Mouse (Mus musculus): ENCODE data around the gene Calcrl. TPM values are rescaled to one million over a fixed set of nuclear protein-coding genes. Genes with fewer than 3 reads are reported as not detected.
A peak's percentile ranks its signal among the peaks of the same experiment; 100 is the strongest.

Calcrl gene
- polyA plus RNA-seq, 1 experiment from 2014 or later, result 18.2 TPM

GRCm38 (mm10) chr2:84459651-84460177 is 34.5 kb upstream of the Calcrl start:
- ATAC-seq (ENCODE audit: low FRiP score, low TSS enrichment), result no peak
- Histone ChIP-seq H3K4me2 (replicated peaks; ENCODE audit: low read depth) (no peak overlapping the region), H3K9me3 (ENCODE audit: control insufficient read depth, low read length) (no peaks in the 10 kb centered on the region), H3K27me3 (ENCODE audit: control insufficient read depth, insufficient read depth, low read length) (no peaks in the 10 kb centered on the region), H3K36me3 (ENCODE audit: control insufficient read depth, insufficient read depth, low read length) (no peaks in the 10 kb centered on the region), H3K27ac (replicated peaks) (no peak overlapping the region), H3K4me3 (ENCODE audit: low read depth, low read length) (no peak overlapping the region), H3K4me1 (replicated peaks; ENCODE audit: control insufficient read depth, insufficient read depth) (no peaks in the 10 kb centered on the region), H3K9ac (ENCODE audit: low read length) (no peak overlapping the region)
- TF ChIP-seq CTCF (IDR thresholded peaks at IDR 0.05; ENCODE audit: low read depth) (no peak), EP300 (optimal IDR thresholded peaks at IDR 0.05) (no peak)
- WGBS, result 46% methylated on average over 11 of the region's 11 CpGs
- no peak for DNase-seq (ENCODE audit: low spot score)

GRCm38 (mm10) chr2:84457221-84457620 is 32.0 kb upstream of the Calcrl start:
- DNase-seq (ENCODE audit: low spot score) (no peak), ATAC-seq (ENCODE audit: low FRiP score, low TSS enrichment) (no peak)
- Histone ChIP-seq H3K27ac (replicated peaks) (no peak overlapping the region), H3K36me3 (ENCODE audit: control insufficient read depth, insufficient read depth, low read length) (no peaks in the 10 kb centered on the region), H3K4me3 (ENCODE audit: low read depth, low read length) (no peak overlapping the region), H3K9ac (ENCODE audit: low read length) (no peak overlapping the region), H3K4me2 (replicated peaks; ENCODE audit: low read depth) (no peak overlapping the region), H3K4me1 (replicated peaks; ENCODE audit: control insufficient read depth, insufficient read depth) (no peaks in the 10 kb centered on the region), H3K9me3 (ENCODE audit: control insufficient read depth, low read length) (no peaks in the 10 kb centered on the region), H3K27me3 (ENCODE audit: control insufficient read depth, insufficient read depth, low read length) (no peaks in the 10 kb centered on the region)
- no peak for TF ChIP-seq EP300 (optimal IDR thresholded peaks at IDR 0.05)
- no peak for TF ChIP-seq CTCF (IDR thresholded peaks at IDR 0.05; ENCODE audit: low read depth)
- WGBS, result 76% methylated on average over 6 of the region's 6 CpGs

- Histone ChIP-seq H3K9me3 (ENCODE audit: control insufficient read depth, low read length) (no peaks in the 10 kb centered on the region), H3K4me2 (replicated peaks; ENCODE audit: low read depth) (no peak overlapping the region), H3K4me1 (replicated peaks; ENCODE audit: control insufficient read depth, insufficient read depth) (no peaks in the 10 kb centered on the region), H3K27me3 (ENCODE audit: control insufficient read depth, insufficient read depth, low read length) (no peaks in the 10 kb centered on the region), H3K4me3 (ENCODE audit: low read depth, low read length) (no peak overlapping the region), H3K27ac (replicated peaks) (no peak overlapping the region), H3K36me3 (ENCODE audit: control insufficient read depth, insufficient read depth, low read length) (no peaks in the 10 kb centered on the region), H3K9ac (ENCODE audit: low read length) (no peak overlapping the region)
- TF ChIP-seq CTCF (IDR thresholded peaks at IDR 0.05; ENCODE audit: low read depth) (peak; percentile 93), EP300 (optimal IDR thresholded peaks at IDR 0.05) (no peak)
- DNase-seq (ENCODE audit: low spot score), result peak; percentile 41
- WGBS, result 8% methylated on average over 5 of the region's 5 CpGs
- ATAC-seq (ENCODE audit: low FRiP score, low TSS enrichment), result peak; percentile 71; the same call in 1 of the 2 replicates
Measured at GRCm38 (mm10) chr2:84455236-84455799, 30.1 kb upstream of the Calcrl start.

GRCm38 (mm10) chr2:84454551-84455235 is 29.5 kb upstream of the Calcrl start:
- Histone ChIP-seq H3K27ac (replicated peaks) (no peak overlapping the region), H3K27me3 (ENCODE audit: control insufficient read depth, insufficient read depth, low read length) (no peaks in the 10 kb centered on the region), H3K4me2 (replicated peaks; ENCODE audit: low read depth) (no peak overlapping the region), H3K4me3 (ENCODE audit: low read depth, low read length) (no peak overlapping the region), H3K9ac (ENCODE audit: low read length) (no peak overlapping the region), H3K36me3 (ENCODE audit: control insufficient read depth, insufficient read depth, low read length) (no peaks in the 10 kb centered on the region), H3K4me1 (replicated peaks; ENCODE audit: control insufficient read depth, insufficient read depth) (no peaks in the 10 kb centered on the region), H3K9me3 (ENCODE audit: control insufficient read depth, low read length) (no peaks in the 10 kb centered on the region)
- ATAC-seq (ENCODE audit: low FRiP score, low TSS enrichment) (no peak), DNase-seq (ENCODE audit: low spot score) (no peak)
- WGBS, result 57% methylated on average over 10 of the region's 10 CpGs
- TF ChIP-seq CTCF (IDR thresholded peaks at IDR 0.05; ENCODE audit: low read depth) (no peak), EP300 (optimal IDR thresholded peaks at IDR 0.05) (no peak)

DNA sequence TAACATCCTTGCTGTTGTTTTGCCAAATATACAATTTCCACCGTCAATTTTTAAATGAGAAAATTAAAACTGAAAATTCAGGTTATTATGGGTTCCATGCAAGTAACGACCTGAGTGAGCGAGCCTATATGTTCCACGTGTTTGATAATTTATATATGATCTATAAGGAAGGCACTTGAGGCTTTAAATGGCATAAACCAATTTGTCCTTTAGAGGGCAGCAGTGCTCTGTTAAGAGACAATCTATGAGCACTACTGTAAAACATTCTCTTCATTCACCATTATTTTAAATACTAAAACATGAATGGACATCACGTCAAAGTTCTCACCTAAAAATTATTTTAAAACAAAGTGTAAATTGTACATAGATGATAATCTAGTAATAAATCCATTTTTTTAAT is 28.8 kb upstream of the Calcrl start:
- Histone ChIP-seq H3K4me2 (replicated peaks; ENCODE audit: low read depth) (no peak overlapping the region), H3K9ac (ENCODE audit: low read length) (no peak overlapping the region), H3K27me3 (ENCODE audit: control insufficient read depth, insufficient read depth, low read length) (no peaks in the 10 kb centered on the region), H3K4me3 (ENCODE audit: low read depth, low read length) (no peak overlapping the region), H3K4me1 (replicated peaks; ENCODE audit: control insufficient read depth, insufficient read depth) (no peaks in the 10 kb centered on the region), H3K9me3 (ENCODE audit: control insufficient read depth, low read length) (no peaks in the 10 kb centered on the region), H3K36me3 (ENCODE audit: control insufficient read depth, insufficient read depth, low read length) (no peaks in the 10 kb centered on the region), H3K27ac (replicated peaks) (no peak overlapping the region)
- 0 out of 2 replicates have a peak, but pooled peaks have one; percentile 47 for ATAC-seq (ENCODE audit: low FRiP score, low TSS enrichment)
- 11% methylated on average over 5 of the region's 5 CpGs for WGBS
- TF ChIP-seq CTCF (IDR thresholded peaks at IDR 0.05; ENCODE audit: low read depth) (peak; percentile 84), EP300 (optimal IDR thresholded peaks at IDR 0.05) (no peak)
- no peak for DNase-seq (ENCODE audit: low spot score)

DNA sequence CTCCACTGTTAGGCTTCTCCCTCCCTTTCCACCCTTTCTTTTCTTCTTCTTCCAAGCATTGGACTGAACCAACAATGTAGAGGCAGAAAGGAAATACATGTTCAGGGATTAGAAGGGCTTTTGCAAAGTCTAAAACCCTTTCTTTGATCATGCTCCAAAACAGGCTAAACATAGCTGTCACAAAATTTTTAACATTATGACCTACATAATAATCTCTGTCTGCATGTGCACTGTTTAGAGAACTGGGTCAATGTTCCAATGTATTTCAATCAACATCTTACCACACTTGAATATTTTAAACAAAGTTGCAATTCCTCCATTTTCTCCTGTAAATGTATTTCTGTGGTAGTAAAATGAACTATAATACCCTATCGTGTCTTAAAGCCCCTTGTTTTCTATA is 20.3 kb upstream of the Calcrl start:
- Histone ChIP-seq H3K27me3 (ENCODE audit: control insufficient read depth, insufficient read depth, low read length) (no peaks in the 10 kb centered on the region), H3K4me3 (ENCODE audit: low read depth, low read length) (no peak overlapping the region), H3K4me2 (replicated peaks; ENCODE audit: low read depth) (no peak overlapping the region), H3K4me1 (replicated peaks; ENCODE audit: control insufficient read depth, insufficient read depth) (no peaks in the 10 kb centered on the region), H3K27ac (replicated peaks) (no peak overlapping the region), H3K9me3 (ENCODE audit: control insufficient read depth, low read length) (no peaks in the 10 kb centered on the region), H3K9ac (ENCODE audit: low read length) (no peak overlapping the region), H3K36me3 (ENCODE audit: control insufficient read depth, insufficient read depth, low read length) (no peaks in the 10 kb centered on the region)
- ATAC-seq (ENCODE audit: low FRiP score, low TSS enrichment) (no peak), DNase-seq (ENCODE audit: low spot score) (no peak)
- 61% methylated on average over 1 of the region's 1 CpGs for WGBS
- no peak for TF ChIP-seq CTCF (IDR thresholded peaks at IDR 0.05; ENCODE audit: low read depth)
- TF ChIP-seq EP300 (optimal IDR thresholded peaks at IDR 0.05), result no peak
